Mouse (Mus musculus) heart, postnatal 0 days (tissue): ENCODE measurements around the gene Muc1. TPM values are rescaled to one million over a fixed set of nuclear protein-coding genes. Genes with fewer than 3 reads are reported as not detected.
"Not testable (repeated sequence)": the region's sequence is repeated elsewhere in the genome, so short reads cannot be mapped to it uniquely, and the experiment has no call there.

Experiments used
- ATAC-seq: fragments of 200-750 bp; cut with Nextera tagmentation; 2 replicates; pipeline ENCODE4 v1.8.0; 2017; ENCODE audit warnings: low read depth, moderate number of reproducible peaks, moderate library complexity; ENCODE audit not compliant: insufficient read depth
- DNase-seq: peaks from one replicate; pipeline ENCODE4 v3.0.0-alpha.2; 2016; ENCODE audit warnings: low spot score
- H3K27ac ChIP-seq: fragments of 300-500 bp; sonication (generic); 2 replicates; pipeline ENCODE4 v1.5.1; 2014; ENCODE audit warnings: low read depth, mild to moderate bottlenecking
- H3K27me3 ChIP-seq: fragments of 300-500 bp; sonication (generic); 2 replicates; pipeline ENCODE4 v1.6.1; 2014; ENCODE audit warnings: low read length, mixed read lengths; ENCODE audit not compliant: control insufficient read depth, insufficient read depth
- H3K36me3 ChIP-seq: fragments of 300-500 bp; sonication (generic); replicated peaks from 2 replicates; pipeline ENCODE4 v1.6.1; 2014; ENCODE audit warnings: low read length, mixed read lengths; ENCODE audit not compliant: control insufficient read depth, insufficient read depth
- H3K4me1 ChIP-seq: fragments of 300-500 bp; sonication (generic); 2 replicates; pipeline ENCODE4 v1.6.1; 2014; ENCODE audit warnings: antibody characterized with exemption; ENCODE audit not compliant: control insufficient read depth, insufficient read depth
- H3K4me2 ChIP-seq: fragments of 300-500 bp; sonication (generic); 2 replicates; pipeline ENCODE4 v1.6.1; 2014; ENCODE audit warnings: low read depth, mild to moderate bottlenecking, low read length, moderate library complexity
- H3K4me3 ChIP-seq: fragments of 300-500 bp; sonication (generic); 2 replicates; pipeline ENCODE4 v1.5.1; 2014; ENCODE audit warnings: low read depth, low read length
- H3K9ac ChIP-seq: fragments of 300-500 bp; sonication (generic); replicated peaks from 2 replicates; pipeline ENCODE4 v1.6.1; 2014; ENCODE audit warnings: low read depth, low read length, mixed read lengths
- H3K9me3 ChIP-seq: fragments of 300-500 bp; sonication (generic); replicated peaks from 2 replicates; pipeline ENCODE4 v1.6.1; 2016; ENCODE audit warnings: low read length; ENCODE audit not compliant: control insufficient read depth
- CTCF ChIP-seq: IDR thresholded peaks from 2 replicates; pipeline ENCODE4 v1.5.1; 2016; ENCODE audit warnings: antibody characterized with exemption, control low read depth, low read depth
- EP300 ChIP-seq: IDR thresholded peaks from 2 replicates; pipeline ENCODE4 v1.6.1; 2016; ENCODE audit warnings: antibody characterized with exemption, low read depth
- WGBS: fragments of 180-500 bp; shearing (Covaris S2); extraction: QIAGEN DNeasy Blood & Tissue Kit; methylation state at CpG from one replicate; pipeline ENCODE4 v1.1.7; 2014; 5-methylcytosine and 5-hydroxymethylcytosine counted together
- polyA plus RNA-seq: library from polyadenylated mRNA; unstranded; fragments of >200 nt; fragmentation: Nextera tagmentation; extraction: Ambion mirVana; gene quantifications from 2 replicates; pipeline ENCODE4 v1.2.1, GENCODE M21; 2015
- total RNA-seq: library from RNA; depleted of rRNA; stranded (reverse); fragments of >200 nt; gene quantifications from 2 replicates; pipeline ENCODE4 v1.2.3, GENCODE M21; 2014; ENCODE audit warnings: low replicate concordance

The Muc1 gene
- total and polyA plus RNA-seq, 2 experiments from 2014 or later = 0.20 TPM; not detected in 1

- Histone ChIP-seq H3K4me2 (no peak overlapping the region), H3K27ac (no peak overlapping the region), H3K9me3 (no peaks in the 10 kb centered on the region), H3K36me3 (peaks cover 51% of the 10 kb centered on the region), H3K27me3 (no peaks in the 10 kb centered on the region), H3K4me1 (peaks cover 11% of the 10 kb centered on the region), H3K4me3 (no peak overlapping the region), H3K9ac (no peak overlapping the region)
- TF ChIP-seq CTCF (no peak), EP300 (no peak)
- DNase-seq (no peak), ATAC-seq (no peak)
- WGBS = 46% methylated on average over 7 of the region's 7 CpGs
Observed at GRCm38 (mm10) chr3:89210731-89211130, 18.1 kb upstream of the Muc1 start.

- ATAC-seq (peak; percentile 92), DNase-seq (peak; percentile 94)
- WGBS = under 1% methylated on average over 62 of the region's 69 CpGs
Observed at GRCm38 (mm10) chr3:89213803-89214530, 14.9 kb upstream of the Muc1 start.

GRCm38 (mm10) chr3:89214681-89215411 lies 14.0 kb upstream of the Muc1 start, which contains the start of gene Thbs3:
Gene Thbs3, plus strand, starts transcription at chr3:89215180.
- WGBS = under 1% methylated on average over 18 of the region's 19 CpGs
- H3K4me3 ChIP-seq = peak within 1 kb of the TSS; percentile 64
- TF ChIP-seq EP300 = no peak
- TF ChIP-seq CTCF = no peak

More at GRCm38 (mm10) chr3:89213803-89214530, 14.9 kb upstream of the Muc1 start:
- H3K9me3 ChIP-seq = no peaks in the 10 kb centered on the region
- peak overlapping the region; percentile 95 for H3K27ac ChIP-seq
- peak overlapping the region; percentile 64 for H3K4me3 ChIP-seq
- no peaks in the 10 kb centered on the region for H3K27me3 ChIP-seq
- no peak for TF ChIP-seq CTCF
- TF ChIP-seq EP300 = peak; percentile 94
- H3K9ac ChIP-seq = peak overlapping the region; percentile 72
- H3K4me2 ChIP-seq = peak overlapping the region; percentile 92
- H3K36me3 ChIP-seq = peaks cover 20% of the 10 kb centered on the region
- H3K4me1 ChIP-seq = peaks cover 11% of the 10 kb centered on the region

GRCm38 (mm10) chr3:89215853-89216252 lies 13.0 kb upstream of the Muc1 start:
- TF ChIP-seq CTCF (peak; percentile 95), EP300 (no peak)
- no peaks in the 10 kb centered on the region for H3K9me3 ChIP-seq
- no peak overlapping the region for H3K27ac ChIP-seq
- 1% methylated on average over 6 of the region's 6 CpGs for WGBS
- H3K9ac ChIP-seq = no peak overlapping the region
- 0 out of 2 replicates have a peak, but pooled peaks have one; percentile 10 for ATAC-seq
- H3K4me1 ChIP-seq = peaks cover 11% of the 10 kb centered on the region
- peak overlapping the region; percentile 92 for H3K4me2 ChIP-seq
- H3K36me3 ChIP-seq = peaks cover 4% of the 10 kb centered on the region; the same call in 1 of the 2 replicates
- H3K27me3 ChIP-seq = no peaks in the 10 kb centered on the region
- peak; percentile 76 for DNase-seq
- H3K4me3 ChIP-seq = peak overlapping the region; percentile 64

More at GRCm38 (mm10) chr3:89214681-89215411, 14.0 kb upstream of the Muc1 start, which contains the start of gene Thbs3:
- Histone ChIP-seq H3K27ac (peak within 1 kb of the TSS; percentile 95), H3K4me2 (peak within 1 kb of the TSS; percentile 92), H3K9me3 (no peaks in the 10 kb centered on the region), H3K9ac (peak within 1 kb of the TSS; percentile 72), H3K4me1 (peaks cover 11% of the 10 kb centered on the region), H3K27me3 (no peaks in the 10 kb centered on the region), H3K36me3 (peaks cover 11% of the 10 kb centered on the region)
- ATAC-seq = no peak
- no peak for DNase-seq

GRCm38 (mm10) chr3:89216407-89216806 lies 12.4 kb upstream of the Muc1 start:
- H3K4me2 ChIP-seq, H3K27me3 ChIP-seq, ATAC-seq, H3K27ac ChIP-seq, H3K9me3 ChIP-seq, DNase-seq, H3K36me3 ChIP-seq, H3K9ac ChIP-seq, H3K4me3 ChIP-seq: not testable (repeated sequence)
- WGBS = 68% methylated on average over 7 of the region's 7 CpGs
- H3K4me1 ChIP-seq = peaks cover 11% of the 10 kb centered on the region
